Mouse (Mus musculus) E14TG2a.4 (cell line): ENCODE measurements around the gene Snx18.

ENCODE experiments used
- H3K27me3 ChIP-seq: 2 replicates; pipeline ENCODE4 v1.6.1; 2014; ENCODE audit warnings: low read length, control low read depth; ENCODE audit not compliant: insufficient read depth
- H3K36me3 ChIP-seq: 2 replicates; pipeline ENCODE4 v1.6.1; 2014; ENCODE audit warnings: low read length, control low read depth; ENCODE audit not compliant: insufficient read depth
- H3K4me1 ChIP-seq: replicated peaks from 2 replicates; pipeline ENCODE4 v1.6.1; 2014; ENCODE audit warnings: low read depth, low read length, control low read depth
- H3K4me3 ChIP-seq: replicated peaks from 2 replicates; pipeline ENCODE4 v1.5.1; 2014; ENCODE audit warnings: mild to moderate bottlenecking, low read length
- H3K9me3 ChIP-seq: 2 replicates; pipeline ENCODE4 v1.6.1; 2014; ENCODE audit warnings: low read length, control low read depth
- CTCF ChIP-seq: conservative IDR thresholded peaks from 2 replicates; pipeline ENCODE4 v1.5.1; 2014; ENCODE audit warnings: low read length
- NANOG ChIP-seq: IDR thresholded peaks from 2 replicates; pipeline ENCODE4 v1.6.1; 2014; ENCODE audit warnings: borderline replicate concordance, low read length, mixed read lengths
- POU5F1 ChIP-seq: IDR thresholded peaks from 2 replicates; pipeline ENCODE4 v1.6.1; 2014; ENCODE audit warnings: low read length, borderline replicate concordance

The Snx18 gene

GRCm38 (mm10) chr13:113572046-113572686 is 46.2 kb downstream of the Snx18 start:
- TF ChIP-seq POU5F1 (no peak), NANOG (no peak), CTCF (no peak)
- peaks cover 12% of the 10 kb centered on the region; the same call in 1 of the 2 replicates for H3K36me3 ChIP-seq
- H3K9me3 ChIP-seq: peaks cover 15% of the 10 kb centered on the region
- no peaks in the 10 kb centered on the region for H3K27me3 ChIP-seq
- peaks cover 37% of the 10 kb centered on the region for H3K4me1 ChIP-seq
- no peak overlapping the region; the same call in 1 of the 2 replicates for H3K4me3 ChIP-seq

- H3K27me3 ChIP-seq: no peaks in the 10 kb centered on the region
- H3K36me3 ChIP-seq: peaks cover 12% of the 10 kb centered on the region; the same call in 1 of the 2 replicates
- H3K4me3 ChIP-seq: no peak overlapping the region; the same call in 1 of the 2 replicates
- peaks cover 26% of the 10 kb centered on the region for H3K9me3 ChIP-seq
- TF ChIP-seq CTCF (no peak), POU5F1 (no peak), NANOG (no peak)
- H3K4me1 ChIP-seq: peaks cover 37% of the 10 kb centered on the region
These were observed 48.8 kb downstream of the Snx18 start for GRCm38 (mm10) chr13:113569526-113569925.

GRCm38 (mm10) chr13:113566951-113567350 is 51.4 kb downstream of the Snx18 start:
- TF ChIP-seq CTCF: no peak
- no peak for TF ChIP-seq POU5F1
- TF ChIP-seq NANOG: no peak
- no peaks in the 10 kb centered on the region for H3K27me3 ChIP-seq
- peaks cover 12% of the 10 kb centered on the region; the same call in 1 of the 2 replicates for H3K36me3 ChIP-seq
- H3K4me1 ChIP-seq: peaks cover 26% of the 10 kb centered on the region
- H3K4me3 ChIP-seq: no peak overlapping the region
- peaks cover 26% of the 10 kb centered on the region for H3K9me3 ChIP-seq

GRCm38 (mm10) chr13:113566411-113566810 is 52.0 kb downstream of the Snx18 start:
- TF ChIP-seq CTCF: no peak
- TF ChIP-seq POU5F1: no peak
- TF ChIP-seq NANOG: no peak
- no peak overlapping the region for H3K4me3 ChIP-seq

GRCm38 (mm10) chr13:113559646-113560045 is 58.7 kb downstream of the Snx18 start:
- TF ChIP-seq POU5F1 (no peak), NANOG (no peak), CTCF (no peak)
- H3K9me3 ChIP-seq: peaks cover 40% of the 10 kb centered on the region
- H3K27me3 ChIP-seq: no peaks in the 10 kb centered on the region
- H3K4me1 ChIP-seq: peaks cover 9% of the 10 kb centered on the region
- peaks cover 3% of the 10 kb centered on the region; the same call in 1 of the 2 replicates for H3K36me3 ChIP-seq
- H3K4me3 ChIP-seq: no peak overlapping the region

More at GRCm38 (mm10) chr13:113566411-113566810, 52.0 kb downstream of the Snx18 start:
- no peaks in the 10 kb centered on the region for H3K27me3 ChIP-seq
- peaks cover 29% of the 10 kb centered on the region for H3K9me3 ChIP-seq
- H3K4me1 ChIP-seq: peaks cover 21% of the 10 kb centered on the region
- peaks cover 12% of the 10 kb centered on the region; the same call in 1 of the 2 replicates for H3K36me3 ChIP-seq

- H3K4me1 ChIP-seq: peaks cover 9% of the 10 kb centered on the region
- H3K36me3 ChIP-seq: peaks cover 3% of the 10 kb centered on the region; the same call in 1 of the 2 replicates
- no peak overlapping the region for H3K4me3 ChIP-seq
- peaks cover 48% of the 10 kb centered on the region for H3K9me3 ChIP-seq
- TF ChIP-seq CTCF (no peak), NANOG (no peak), POU5F1 (no peak)
- H3K27me3 ChIP-seq: 0 out of 2 replicates have a peak, but pooled peaks cover 2% of the 10 kb centered on the region
These were observed 61.8 kb downstream of the Snx18 start for GRCm38 (mm10) chr13:113556538-113556937.

GRCm38 (mm10) chr13:113555226-113555625 is 63.1 kb downstream of the Snx18 start:
- Histone ChIP-seq H3K4me3 (no peak overlapping the region), H3K27me3 (0 out of 2 replicates have a peak, but pooled peaks cover 2% of the 10 kb centered on the region), H3K4me1 (peaks cover 9% of the 10 kb centered on the region), H3K9me3 (peaks cover 35% of the 10 kb centered on the region), H3K36me3 (peaks cover 3% of the 10 kb centered on the region; the same call in 1 of the 2 replicates)
- TF ChIP-seq CTCF (no peak), POU5F1 (no peak)

- peaks cover 22% of the 10 kb centered on the region for H3K9me3 ChIP-seq
- H3K27me3 ChIP-seq: 0 out of 2 replicates have a peak, but pooled peaks cover 2% of the 10 kb centered on the region
- H3K4me1 ChIP-seq: peaks cover 9% of the 10 kb centered on the region
- no peaks in the 10 kb centered on the region for H3K36me3 ChIP-seq
- TF ChIP-seq NANOG (no peak), POU5F1 (no peak), CTCF (no peak)
- H3K4me3 ChIP-seq: no peak overlapping the region
These were observed 64.6 kb downstream of the Snx18 start for GRCm38 (mm10) chr13:113553603-113554230.

- no peaks in the 10 kb centered on the region for H3K36me3 ChIP-seq
- TF ChIP-seq POU5F1 (no peak), CTCF (no peak), NANOG (no peak)
- peaks cover 9% of the 10 kb centered on the region for H3K4me1 ChIP-seq
- no peak overlapping the region for H3K4me3 ChIP-seq
- H3K27me3 ChIP-seq: 0 out of 2 replicates have a peak, but pooled peaks cover 2% of the 10 kb centered on the region
- peaks cover 12% of the 10 kb centered on the region; the same call in 1 of the 2 replicates for H3K9me3 ChIP-seq
These were observed 66.0 kb downstream of the Snx18 start for GRCm38 (mm10) chr13:113552341-113552740.
